Mouse (Mus musculus) right cerebral cortex, postnatal 10 days (tissue): ENCODE measurements around the gene Rpgrip1.

Experiments used
- DNase-seq, 2 experiments: peaks; one replicate each; pipeline ENCODE4 v3.0.0; 2021; ENCODE audit warnings: low spot score in 2 of 2

Gene Rpgrip1

DNA sequence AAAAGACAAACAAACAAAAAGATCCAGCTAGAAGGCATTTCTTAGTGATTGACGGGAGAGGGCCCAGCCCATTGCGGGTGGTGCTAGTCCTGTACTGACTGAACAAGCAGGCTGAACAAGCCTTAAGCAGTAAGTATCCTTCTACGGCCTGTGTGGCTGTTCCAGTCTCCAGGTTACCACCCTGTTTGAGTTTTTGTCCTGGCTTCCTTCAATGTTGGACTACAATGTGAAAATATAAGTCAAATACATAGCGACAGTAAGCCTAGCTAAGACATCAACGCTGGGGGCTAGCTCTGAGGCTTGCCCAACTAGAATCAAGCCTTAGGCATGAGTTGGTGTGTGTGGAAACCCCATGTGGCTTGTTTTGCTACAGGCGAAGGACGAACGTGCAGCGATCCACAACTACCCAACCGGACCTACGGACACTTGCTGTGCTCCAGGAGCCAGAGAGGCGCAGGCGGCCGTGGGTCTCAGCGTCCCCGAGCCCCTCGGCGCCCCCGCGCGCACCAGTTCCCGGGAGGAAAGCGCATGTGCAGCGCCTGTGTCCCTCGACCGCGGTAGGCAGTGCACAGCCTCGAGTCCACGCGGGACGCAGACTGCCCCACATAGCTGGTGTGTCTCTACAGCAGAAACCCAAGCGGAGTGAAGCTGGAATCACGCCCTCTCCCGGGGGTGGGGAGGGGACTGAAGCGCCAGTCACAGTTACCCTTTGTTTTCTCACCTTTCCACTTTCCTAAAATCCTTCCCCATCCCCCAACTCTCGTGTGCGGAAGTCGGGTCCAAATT lies 8.5 kb downstream of the Rpgrip1 start:
- peak; percentile 60 to 64 for DNase-seq

DNA sequence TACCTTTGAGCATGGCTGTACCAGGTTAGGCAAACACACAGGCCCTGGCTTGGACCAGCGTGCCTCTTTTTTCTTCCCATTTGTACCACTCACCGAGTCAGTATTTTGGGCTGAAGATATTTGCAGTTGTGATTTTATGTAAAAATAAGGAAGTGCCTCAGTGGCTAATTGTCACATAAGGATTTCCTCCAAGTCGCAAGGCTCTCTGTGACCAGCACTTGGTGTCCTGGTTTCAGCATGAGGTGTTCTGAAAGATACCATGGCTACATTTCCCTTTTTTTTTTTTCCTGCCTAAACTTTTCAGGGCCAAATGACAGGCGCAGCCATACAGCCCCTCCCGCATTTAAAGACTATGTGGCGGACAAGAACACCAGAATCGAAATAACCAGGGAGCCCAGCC lies 9.7 kb downstream of the Rpgrip1 start:
- DNase-seq = no peak

DNA sequence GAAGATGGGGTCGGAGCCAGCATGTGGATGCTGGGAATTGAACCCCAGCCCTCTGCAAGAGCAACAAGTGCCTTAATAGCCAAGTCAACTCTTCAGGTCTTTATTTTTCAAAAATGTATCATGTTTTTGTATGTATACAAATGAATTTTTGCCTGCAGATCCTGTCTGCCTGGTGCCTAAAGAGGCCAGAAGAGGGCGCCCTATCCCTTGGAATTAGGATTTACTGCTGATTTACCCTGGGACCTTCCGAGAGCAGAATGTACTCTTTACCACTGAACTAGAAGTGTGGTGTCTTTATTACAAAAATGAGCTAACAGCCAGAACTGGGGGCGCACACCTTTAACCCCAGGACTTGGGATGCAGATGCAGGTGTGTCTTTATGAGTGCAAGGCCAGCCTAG lies 13.4 kb downstream of the Rpgrip1 start:
- peak; percentile 66 to 77 for DNase-seq

DNA sequence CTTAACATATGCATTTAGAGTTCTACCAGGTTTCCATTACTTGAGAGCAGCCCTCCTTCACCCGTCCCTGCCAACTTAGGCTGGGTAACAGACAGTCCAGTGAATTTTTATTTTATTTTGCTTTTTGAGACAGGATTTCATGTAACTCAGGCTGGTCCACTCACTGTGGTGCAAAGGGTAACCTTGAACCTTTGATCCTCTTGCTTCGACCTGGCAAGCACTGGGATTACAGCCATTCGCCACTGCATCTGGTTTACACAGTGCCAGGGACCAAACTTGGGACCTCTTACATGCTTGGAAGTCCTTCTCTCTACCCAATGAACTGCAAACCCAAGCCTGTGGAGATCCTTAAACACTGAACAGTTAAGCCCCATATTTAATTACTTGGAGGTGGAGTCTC lies 14.1 kb downstream of the Rpgrip1 start:
- DNase-seq = no peak

DNA sequence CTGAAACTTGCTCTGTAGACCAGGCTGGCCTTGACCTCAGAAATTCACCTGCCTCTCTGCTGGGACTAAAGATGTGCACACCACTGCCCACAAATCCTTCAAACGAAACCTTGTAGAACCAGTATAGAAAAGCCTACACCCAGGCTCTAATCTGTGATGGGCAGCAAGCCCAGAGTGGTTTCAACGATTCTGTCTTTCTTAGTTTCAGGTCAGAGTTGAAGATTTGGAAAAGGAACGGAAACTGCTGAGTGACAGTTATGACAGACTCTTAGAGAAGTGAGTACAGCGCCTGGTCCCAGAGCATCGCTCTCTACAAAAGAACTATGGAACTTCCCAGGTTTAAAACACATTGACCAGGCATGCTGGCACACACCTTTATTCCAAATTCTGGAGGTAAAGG lies 23.1 kb downstream of the Rpgrip1 start:
- no peak for DNase-seq

DNA sequence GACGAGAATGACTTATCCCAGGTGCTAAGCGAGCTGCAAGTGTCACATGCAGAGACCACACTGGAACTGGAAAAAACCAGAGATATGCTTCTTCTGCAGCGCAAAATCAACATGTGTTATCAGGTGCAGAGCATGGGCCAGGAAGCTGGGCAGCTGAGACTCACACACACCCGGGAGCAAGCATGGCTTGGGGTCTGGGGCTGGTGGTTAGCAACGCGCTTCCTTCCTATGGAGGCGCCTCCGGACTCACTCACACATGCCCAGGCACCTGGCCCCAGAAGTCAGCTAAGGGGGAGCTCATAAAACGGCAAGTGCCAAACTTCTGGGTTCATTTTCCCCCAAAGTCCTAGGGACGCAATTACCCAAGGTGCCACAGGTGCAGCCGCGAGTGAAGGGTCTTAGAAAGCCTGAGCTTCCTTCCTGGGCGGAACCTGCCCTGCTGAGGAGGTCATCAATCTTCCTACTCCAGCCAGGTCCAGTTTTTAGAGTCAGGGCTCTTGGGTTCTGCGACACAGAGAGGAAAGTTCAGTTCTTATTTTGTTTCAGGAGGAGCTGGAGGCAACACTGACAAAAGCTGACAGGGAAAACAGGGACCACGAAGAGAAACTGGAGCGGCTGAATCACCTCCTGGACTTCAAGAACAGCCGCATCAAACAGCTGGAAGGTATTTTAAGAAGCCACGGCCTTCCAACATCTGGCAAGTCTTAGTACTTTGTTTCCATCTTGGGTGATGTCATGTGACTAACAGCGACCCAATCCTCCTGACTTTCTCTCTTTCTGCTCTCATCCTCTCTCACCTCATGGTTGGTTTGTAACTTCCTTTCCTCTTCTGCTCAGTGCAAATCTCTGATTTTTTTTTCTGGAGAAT lies 30.3 kb downstream of the Rpgrip1 start:
- DNase-seq = no peak

DNA sequence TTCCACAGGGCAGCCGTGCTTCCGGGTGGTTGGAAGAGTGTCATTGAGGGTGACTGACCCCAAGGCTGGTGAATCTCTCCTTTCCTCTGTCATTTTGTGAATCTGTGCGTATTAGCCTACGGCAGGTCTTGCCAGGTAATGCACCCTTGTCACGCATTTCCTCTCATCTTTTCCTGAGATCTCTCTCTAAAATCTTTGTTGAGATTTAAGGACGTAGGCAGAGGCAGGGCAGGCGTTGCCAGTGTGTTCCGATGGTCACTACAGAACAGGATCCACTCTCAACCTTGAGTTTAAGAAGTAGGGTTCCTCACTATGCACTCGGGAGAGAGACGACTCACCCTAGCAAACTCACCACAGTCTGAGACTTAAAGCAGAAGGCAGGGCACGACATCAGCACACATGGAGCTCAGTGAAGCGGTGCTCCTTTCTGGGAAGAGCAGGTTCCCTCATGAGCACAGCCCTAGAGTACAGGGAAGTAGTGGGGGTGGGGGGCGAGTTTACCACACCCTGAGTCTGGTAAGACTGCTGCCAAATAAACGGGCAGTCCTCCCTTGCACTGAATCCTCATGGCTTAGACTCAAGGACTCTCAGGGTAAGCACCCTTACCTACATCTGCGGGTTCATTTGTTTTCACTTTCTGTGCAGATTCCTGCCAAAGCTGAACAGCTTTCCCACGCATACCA lies 31.1 kb downstream of the Rpgrip1 start:
- no peak for DNase-seq

DNA sequence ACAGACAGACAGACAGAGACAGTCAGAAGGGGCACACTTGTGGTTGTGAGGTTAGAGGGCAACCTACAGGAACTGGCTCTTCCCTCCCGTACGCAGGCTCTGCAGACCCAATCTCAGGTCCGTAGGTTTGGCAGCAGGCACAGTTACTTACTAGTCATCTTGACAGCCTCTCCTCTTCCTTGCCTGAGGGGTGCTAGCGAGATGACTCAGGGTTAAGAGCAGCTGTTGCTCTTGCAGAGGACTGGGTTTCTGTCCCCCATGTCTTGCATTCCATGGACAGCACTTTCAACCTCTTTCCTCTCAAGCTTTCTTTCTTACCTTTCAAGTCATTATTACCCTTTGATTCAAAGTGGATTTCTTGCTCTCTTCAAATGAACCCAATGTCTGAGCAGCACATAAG lies 33.7 kb downstream of the Rpgrip1 start:
- DNase-seq = no peak

DNA sequence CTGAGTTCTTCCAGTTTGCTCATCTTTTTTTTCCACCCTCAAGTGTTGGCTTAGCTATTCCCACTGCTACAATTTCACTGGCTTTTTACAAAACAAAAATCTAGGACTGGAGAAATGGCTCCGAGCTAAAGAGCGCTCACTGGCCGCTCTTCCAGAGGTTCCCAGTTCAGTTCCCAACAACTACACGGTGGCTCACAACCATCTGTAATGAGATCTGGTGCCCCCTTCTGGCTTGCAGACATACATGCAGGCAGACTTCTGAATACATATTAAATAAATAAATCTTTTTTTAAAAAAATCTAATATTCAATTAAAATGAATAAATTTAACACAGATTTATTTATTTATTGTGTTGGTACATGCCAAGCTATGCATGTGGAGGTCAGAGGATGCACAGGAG lies 36.0 kb downstream of the Rpgrip1 start:
- no peak for DNase-seq

DNA sequence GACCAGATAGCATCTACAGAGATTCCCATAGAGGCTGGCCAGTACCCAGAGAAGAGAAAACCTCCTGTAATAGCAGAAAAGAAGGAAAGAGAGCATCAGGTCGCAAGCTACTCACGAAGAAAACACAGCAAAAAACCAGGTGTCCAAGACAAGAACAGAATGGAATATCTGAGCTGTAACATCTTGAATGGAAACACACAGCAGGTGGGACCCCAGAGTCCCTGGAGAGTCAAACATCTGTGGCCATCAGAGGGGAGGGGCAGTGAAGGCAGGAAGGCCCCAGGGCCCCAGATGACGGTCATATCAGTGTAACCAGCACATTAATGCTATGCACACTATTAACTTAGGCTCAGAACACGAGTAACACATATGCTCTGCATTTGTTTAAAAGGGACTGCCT lies 39.4 kb downstream of the Rpgrip1 start:
- no peak for DNase-seq

DNA sequence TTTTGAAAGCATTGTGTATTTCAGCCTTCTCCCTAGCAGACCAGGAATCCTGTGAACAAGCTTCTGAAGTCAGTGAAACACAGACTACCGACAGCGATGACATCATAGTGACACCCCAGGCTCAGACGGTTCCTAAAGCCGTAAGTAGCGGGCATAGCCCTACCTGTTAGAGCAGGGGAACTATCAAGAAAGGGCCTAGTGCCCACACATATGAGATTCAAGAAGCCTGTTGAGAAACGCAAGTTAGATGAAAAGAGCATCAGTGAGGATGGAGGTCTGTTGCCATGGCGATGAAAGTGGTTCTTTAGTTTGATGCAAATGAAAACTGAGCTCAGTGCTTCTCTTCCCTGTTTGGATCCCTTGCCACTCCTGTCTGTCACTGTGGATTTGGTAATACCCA lies 41.7 kb downstream of the Rpgrip1 start:
- DNase-seq = peak; percentile 54 to 76

DNA sequence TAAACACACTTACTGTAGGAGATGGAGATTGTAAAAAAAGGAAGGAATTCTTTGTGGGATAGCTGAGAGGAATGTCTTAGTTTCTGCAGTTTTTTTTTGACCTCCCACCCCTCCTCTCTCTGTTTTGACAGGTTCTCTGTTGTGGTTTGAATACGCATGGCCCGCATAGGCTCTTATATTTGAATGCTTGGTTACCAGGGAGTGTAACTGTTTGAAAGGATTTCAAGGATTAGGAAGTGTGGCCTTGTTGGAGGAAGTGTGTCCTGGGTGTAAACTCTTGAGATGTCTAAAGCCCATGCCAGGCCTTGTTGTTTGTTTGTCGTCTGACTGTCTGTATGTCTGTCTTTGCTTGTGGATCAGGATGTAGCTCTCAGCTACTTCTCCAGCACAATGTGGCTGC lies 42.1 kb downstream of the Rpgrip1 start:
- DNase-seq = no peak

DNA sequence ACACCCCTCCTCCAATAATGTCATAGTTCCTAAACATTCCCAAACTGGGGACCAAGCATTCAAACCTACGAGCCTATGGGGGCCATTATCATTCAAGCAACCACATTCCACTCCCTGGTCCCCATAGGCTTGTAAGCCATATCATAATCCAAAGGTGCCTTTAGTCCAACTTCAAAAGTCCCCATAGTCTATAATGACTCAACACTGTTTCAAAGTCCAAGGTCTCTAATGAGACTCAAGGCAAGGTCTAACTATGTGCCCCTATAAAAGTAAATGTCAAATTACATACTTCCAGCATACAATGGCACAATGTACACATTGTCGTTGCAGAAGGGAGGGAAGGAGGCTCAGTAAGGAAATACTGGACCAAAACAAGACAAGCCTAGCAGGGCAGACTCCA lies 44.5 kb downstream of the Rpgrip1 start:
- DNase-seq = no peak

DNA sequence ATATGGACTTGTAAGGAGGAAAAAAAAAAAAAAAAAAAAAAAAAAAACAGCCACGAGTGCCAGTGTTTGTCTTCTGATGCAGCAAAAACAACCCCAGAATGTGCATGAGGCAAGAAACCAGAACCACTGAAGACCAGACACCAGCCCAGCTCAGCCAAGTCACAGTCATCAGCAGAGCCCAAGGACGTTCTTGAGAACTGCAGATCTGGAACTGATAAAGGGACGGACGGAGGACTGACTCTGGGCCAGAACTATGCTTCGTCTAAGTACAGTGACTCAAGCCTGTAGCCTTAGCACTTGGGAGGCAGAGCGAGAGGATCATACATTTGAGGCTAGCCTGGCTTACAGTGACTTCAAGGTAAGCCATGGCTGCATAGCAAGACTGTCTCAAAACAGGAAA lies 50.4 kb downstream of the Rpgrip1 start:
- no peak for DNase-seq

DNA sequence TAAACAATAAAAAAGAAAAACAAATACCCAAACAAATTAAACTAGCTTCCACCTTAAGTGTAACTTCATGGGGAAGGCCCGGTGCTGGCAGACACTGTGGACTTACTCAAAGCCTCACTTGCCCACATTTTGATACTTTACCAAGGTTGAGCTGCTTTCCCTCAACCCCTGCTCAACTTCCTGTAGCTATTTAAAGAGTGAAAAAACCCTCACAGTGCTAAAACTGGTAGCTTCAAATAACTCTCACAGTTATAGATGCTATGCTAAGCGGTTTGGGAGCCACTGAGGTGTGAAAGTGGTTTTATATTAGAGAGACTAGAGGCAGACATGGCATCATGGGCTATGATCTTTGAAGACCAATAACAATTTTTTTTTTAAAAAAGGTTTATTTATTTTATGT lies 56.1 kb downstream of the Rpgrip1 start:
- DNase-seq = no peak

DNA sequence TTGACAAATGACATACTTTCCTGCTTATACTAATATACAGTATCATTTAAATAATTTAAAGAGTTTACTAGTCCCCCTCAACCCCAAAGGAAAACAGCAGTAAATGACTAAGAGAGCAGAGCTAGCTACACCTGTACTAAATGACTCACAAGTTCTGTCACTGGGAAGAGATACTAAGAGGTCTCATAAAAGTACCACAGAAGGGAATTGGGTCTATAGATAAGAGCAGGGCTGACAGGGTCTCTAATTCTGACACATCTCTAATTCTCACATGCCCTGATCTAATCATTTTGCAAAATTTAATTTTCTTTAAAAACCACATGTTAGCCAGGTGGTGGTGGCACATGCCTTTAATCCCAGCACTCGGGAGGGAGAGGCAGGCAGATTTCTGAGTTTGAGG lies 78.3 kb downstream of the Rpgrip1 start:
- no peak for DNase-seq

DNA sequence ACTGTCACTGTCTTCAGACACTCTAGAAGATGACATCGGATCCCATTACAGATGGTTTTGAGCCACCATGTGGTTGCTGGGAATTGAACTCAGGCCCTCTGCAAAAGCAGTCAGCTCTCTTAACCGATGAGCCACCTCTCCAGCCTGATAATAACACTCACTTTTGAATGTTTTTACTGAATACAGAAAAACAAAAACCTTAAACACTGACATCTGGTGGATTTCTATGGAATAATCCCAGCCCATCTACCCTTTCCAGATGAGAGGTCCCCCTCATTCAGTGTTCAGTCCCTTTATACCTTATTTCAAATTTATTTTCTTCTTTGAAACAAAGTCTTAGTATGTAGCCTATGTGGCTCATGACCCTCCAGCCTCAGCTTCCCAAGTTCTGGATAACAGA lies 79.0 kb downstream of the Rpgrip1 start:
- no peak for DNase-seq

DNA sequence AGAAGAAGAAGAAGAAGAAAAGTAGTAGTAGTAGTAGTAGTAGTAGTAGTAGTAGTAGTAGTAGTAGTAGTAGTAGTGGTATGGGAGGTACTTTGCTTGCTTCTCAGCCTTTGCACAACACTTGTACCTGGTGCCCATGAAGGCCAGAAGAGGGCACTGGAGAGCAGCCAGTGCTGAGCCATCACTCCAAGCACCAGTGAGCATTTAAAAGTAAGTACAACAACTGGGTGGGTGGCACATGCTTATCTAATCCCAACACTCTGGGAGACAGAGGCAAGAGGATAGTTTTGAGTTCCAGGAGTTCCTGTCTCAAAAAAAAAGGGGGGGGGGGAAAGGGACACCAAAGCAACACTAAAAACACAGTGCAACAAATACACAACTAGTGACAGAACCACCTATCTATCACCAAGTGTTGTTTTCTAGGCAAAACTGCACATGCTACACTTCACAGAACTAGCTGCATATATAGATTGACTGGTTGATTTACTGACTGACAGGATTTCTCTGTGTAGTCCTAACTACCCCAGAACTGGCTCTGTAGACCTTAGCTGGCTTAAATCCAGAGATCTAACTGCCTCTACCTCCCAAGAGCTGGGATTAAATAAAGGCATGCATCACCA lies 80.3 kb downstream of the Rpgrip1 start:
- no peak for DNase-seq

DNA sequence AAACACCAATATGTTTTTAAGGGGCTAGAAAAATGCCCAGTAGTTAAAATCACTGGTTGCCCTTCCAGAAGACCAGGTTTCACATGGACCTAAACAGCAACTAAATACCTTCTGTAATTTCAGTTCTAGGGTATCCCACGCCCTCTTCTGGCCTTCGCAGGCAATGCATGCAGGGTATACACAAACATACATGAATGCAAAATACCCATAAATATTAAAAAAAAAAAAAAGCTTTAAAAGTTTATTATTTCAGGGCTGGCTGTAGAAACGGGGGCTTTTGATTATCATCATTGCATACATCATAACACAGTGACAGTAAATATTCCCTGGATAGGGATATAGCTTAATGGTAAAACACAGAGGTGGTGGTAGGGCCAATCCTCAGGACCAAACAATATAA lies 85.2 kb downstream of the Rpgrip1 start:
- peak; percentile 36 to 53 for DNase-seq

DNA sequence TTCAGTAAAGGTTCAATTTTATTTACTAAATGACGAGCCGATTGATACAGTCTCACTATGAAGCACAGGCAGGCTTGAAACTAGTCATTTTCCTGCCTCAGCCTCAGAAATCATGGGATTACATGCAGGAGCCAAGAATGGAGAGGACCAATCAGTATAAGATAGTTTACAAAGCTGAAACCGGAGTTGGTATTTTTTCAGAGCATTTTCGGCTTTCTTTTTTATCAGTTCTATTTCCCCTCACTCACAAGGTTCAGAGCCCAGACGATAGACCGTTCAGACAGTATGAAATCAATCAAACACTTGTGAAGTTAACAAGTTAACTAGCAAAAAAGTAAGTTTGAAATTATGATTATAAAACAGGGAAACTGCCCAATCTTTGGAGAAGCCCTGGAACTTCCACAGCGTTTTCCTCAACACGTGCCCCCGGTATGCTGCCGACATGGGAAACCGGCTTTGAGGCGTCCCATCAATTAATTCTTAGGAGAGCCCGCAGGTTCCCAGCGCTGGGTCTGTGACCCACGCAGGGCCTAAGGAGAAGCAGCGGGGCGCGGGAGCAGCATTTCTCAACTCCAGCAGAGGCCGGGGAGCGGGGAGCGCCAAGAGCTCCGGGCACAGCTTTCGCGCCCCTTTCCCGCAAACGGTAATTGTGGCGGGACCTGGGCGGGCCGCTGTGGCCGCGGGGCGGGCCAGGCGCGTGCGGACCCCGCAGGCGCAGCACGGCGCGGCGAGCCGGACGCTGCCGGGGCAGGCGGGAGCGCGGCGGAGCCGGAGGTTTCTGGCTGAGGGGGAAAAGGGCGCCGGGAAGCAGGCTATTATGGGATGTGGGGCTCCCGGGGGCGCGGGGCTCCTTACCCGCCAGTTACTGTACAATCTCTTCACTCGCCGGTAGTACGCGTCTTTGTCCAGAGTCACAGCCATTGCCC lies 86.0 kb downstream of the Rpgrip1 start:
- peak; percentile 36 to 42 for DNase-seq
